Mouse (Mus musculus): ENCODE results near the gene Arhgef11. TPM values are rescaled to one million over a fixed set of nuclear protein-coding genes. Genes with fewer than 3 reads are reported as not detected.

The Arhgef11 gene
- polyA plus RNA-seq, 1 experiment from 2014 or later: 6.1 TPM

DNA sequence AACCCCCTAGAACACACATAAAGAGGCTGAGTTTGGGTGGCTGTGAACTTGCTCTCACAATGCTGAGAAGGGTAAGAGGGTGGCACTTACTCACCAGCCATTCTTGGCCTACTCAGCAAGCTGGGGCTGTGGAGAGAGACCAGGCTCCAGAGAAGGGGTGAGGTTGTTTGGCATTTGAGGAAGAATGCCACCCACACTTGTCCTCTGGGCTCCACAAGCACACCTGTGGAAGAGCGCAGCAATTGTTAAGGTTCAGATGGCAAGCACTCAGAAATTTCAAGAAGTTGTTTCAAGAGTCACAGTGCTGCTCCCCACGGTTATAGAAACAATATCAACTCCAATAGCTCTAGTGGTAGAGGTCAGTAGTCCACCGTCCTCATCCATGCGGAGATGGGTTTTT lies 1.0 kb upstream of the Arhgef11 start:
- Histone ChIP-seq H3K9ac (ENCODE audit: low read length) (no peak overlapping the region), H3K9me3 (ENCODE audit: control insufficient read depth, low read length) (no peaks in the 10 kb centered on the region), H3K4me1 (replicated peaks; ENCODE audit: control insufficient read depth, insufficient read depth) (peaks cover 4% of the 10 kb centered on the region; the same call in 1 of the 2 replicates), H3K4me2 (replicated peaks; ENCODE audit: low read depth) (no peak overlapping the region), H3K27ac (replicated peaks) (peak overlapping the region; percentile 95; the same call in 1 of the 2 replicates), H3K4me3 (ENCODE audit: low read depth, low read length) (no peak overlapping the region), H3K36me3 (ENCODE audit: control insufficient read depth, insufficient read depth, low read length) (no peaks in the 10 kb centered on the region), H3K27me3 (ENCODE audit: control insufficient read depth, insufficient read depth, low read length) (no peaks in the 10 kb centered on the region)
- ATAC-seq (ENCODE audit: low FRiP score, low TSS enrichment) (no peak), DNase-seq (ENCODE audit: low spot score) (no peak)
- 56% methylated on average over 4 of the region's 4 CpGs for WGBS
- no peak for TF ChIP-seq CTCF (IDR thresholded peaks at IDR 0.05; ENCODE audit: low read depth)
- no peak for TF ChIP-seq EP300 (optimal IDR thresholded peaks at IDR 0.05)

DNA sequence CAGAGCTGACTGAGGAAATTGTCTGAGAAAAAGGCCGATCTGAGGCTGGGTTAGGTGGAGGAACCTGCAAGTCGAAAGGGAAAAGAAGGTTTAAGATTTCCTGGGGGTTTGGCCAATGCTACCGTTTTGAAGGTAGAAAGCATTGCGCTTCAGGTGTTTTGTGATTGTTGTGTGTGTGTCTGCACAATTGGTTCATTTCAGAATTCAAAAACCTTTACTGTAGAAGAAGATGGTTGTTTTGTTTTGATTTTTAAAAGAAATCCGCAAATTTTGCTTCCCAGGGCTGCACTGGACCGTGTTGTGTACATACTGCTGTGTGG lies 412 bp downstream of the Arhgef11 start:
- H3K4me1 ChIP-seq (replicated peaks; ENCODE audit: control insufficient read depth, insufficient read depth): peaks cover 4% of the 10 kb centered on the region; the same call in 1 of the 2 replicates
- H3K4me3 ChIP-seq (ENCODE audit: low read depth, low read length): peak overlapping the region; percentile 80
- no peak for ATAC-seq (ENCODE audit: low FRiP score, low TSS enrichment)
- H3K36me3 ChIP-seq (ENCODE audit: control insufficient read depth, insufficient read depth, low read length): no peaks in the 10 kb centered on the region
- no peak for DNase-seq (ENCODE audit: low spot score)
- H3K9me3 ChIP-seq (ENCODE audit: control insufficient read depth, low read length): no peaks in the 10 kb centered on the region
- H3K27me3 ChIP-seq (ENCODE audit: control insufficient read depth, insufficient read depth, low read length): no peaks in the 10 kb centered on the region
- no peak for TF ChIP-seq EP300 (optimal IDR thresholded peaks at IDR 0.05)
- TF ChIP-seq CTCF (IDR thresholded peaks at IDR 0.05; ENCODE audit: low read depth): no peak
- peak overlapping the region; percentile 95 for H3K27ac ChIP-seq (replicated peaks)
- WGBS: 1% methylated on average over 6 of the region's 6 CpGs
- H3K9ac ChIP-seq (ENCODE audit: low read length): peak overlapping the region; percentile 93
- peak overlapping the region; percentile 89 for H3K4me2 ChIP-seq (replicated peaks; ENCODE audit: low read depth)

DNA sequence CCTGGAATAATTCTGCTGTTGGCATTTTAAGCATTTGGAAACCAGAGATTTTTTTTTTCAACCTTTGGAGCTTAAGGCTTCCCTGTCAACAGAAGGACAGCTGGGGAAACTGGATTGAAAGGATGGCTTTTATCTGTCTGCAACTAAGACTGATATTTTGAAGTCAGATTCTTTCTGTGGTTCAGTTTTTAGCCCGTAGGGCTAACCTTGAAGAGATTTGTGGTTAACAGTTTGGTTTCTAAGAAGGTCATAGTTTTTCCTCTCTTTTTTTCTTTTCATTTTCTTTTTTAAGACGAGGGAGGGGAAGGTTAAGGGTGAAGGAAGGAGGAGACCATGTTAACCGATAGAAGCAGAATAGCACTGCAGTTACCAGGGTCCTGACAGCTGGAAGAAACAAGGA lies 881 bp downstream of the Arhgef11 start:
- DNase-seq (ENCODE audit: low spot score): no peak
- peak overlapping the region; percentile 58 for H3K9ac ChIP-seq (ENCODE audit: low read length)
- H3K4me2 ChIP-seq (replicated peaks; ENCODE audit: low read depth): peak overlapping the region; percentile 89
- WGBS: 2% methylated on average over 3 of the region's 3 CpGs
- no peaks in the 10 kb centered on the region for H3K9me3 ChIP-seq (ENCODE audit: control insufficient read depth, low read length)
- H3K36me3 ChIP-seq (ENCODE audit: control insufficient read depth, insufficient read depth, low read length): no peaks in the 10 kb centered on the region
- ATAC-seq (ENCODE audit: low FRiP score, low TSS enrichment): no peak
- H3K4me1 ChIP-seq (replicated peaks; ENCODE audit: control insufficient read depth, insufficient read depth): peaks cover 4% of the 10 kb centered on the region; the same call in 1 of the 2 replicates
- peak overlapping the region; percentile 80 for H3K4me3 ChIP-seq (ENCODE audit: low read depth, low read length)
- TF ChIP-seq EP300 (optimal IDR thresholded peaks at IDR 0.05): no peak
- TF ChIP-seq CTCF (IDR thresholded peaks at IDR 0.05; ENCODE audit: low read depth): no peak
- H3K27me3 ChIP-seq (ENCODE audit: control insufficient read depth, insufficient read depth, low read length): no peaks in the 10 kb centered on the region
- H3K27ac ChIP-seq (replicated peaks): no peak overlapping the region

DNA sequence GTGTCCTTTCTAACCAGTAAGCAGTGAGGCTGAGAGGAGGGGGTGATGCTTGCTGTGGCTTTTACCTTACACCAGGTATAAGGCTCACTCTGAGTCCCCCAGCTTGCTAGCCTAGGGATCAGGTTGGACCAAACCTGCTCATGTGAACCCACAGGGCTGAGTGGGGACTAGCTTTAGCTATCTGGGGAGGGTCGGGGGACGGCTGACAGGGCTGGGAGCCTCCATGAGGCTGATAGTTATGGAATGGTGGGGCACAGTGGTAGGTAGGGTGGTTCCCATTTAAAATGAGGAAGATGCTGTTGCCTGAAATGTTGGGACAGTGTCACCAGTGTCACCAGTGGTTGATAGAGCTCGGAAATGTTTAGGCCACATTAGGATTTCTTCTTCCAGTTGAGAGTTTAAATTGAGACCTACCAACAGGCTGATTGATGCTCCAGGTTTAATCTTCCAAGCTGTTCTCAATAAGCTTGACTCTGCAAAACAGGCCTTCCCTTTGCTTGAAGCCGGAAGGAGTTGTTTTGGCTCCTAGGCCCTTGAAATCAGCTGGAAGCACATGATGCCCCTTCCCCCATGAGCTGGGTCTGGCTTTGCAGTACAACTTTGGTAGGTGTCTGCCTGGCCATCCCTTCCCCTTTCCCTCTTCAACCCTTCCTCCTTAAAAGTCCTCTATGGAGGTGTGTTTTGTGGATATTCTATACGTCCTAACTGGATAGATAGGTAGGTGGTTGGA lies 1.8 kb downstream of the Arhgef11 start:
- TF ChIP-seq CTCF (IDR thresholded peaks at IDR 0.05; ENCODE audit: low read depth) (no peak), EP300 (optimal IDR thresholded peaks at IDR 0.05) (no peak)
- Histone ChIP-seq H3K27ac (replicated peaks) (peak overlapping the region; percentile 30; the same call in 1 of the 2 replicates), H3K36me3 (ENCODE audit: control insufficient read depth, insufficient read depth, low read length) (no peaks in the 10 kb centered on the region), H3K4me2 (replicated peaks; ENCODE audit: low read depth) (peak overlapping the region; percentile 89), H3K9ac (ENCODE audit: low read length) (peak overlapping the region; percentile 58), H3K4me3 (ENCODE audit: low read depth, low read length) (peak overlapping the region; percentile 80), H3K27me3 (ENCODE audit: control insufficient read depth, insufficient read depth, low read length) (no peaks in the 10 kb centered on the region), H3K4me1 (replicated peaks; ENCODE audit: control insufficient read depth, insufficient read depth) (peaks cover 4% of the 10 kb centered on the region; the same call in 1 of the 2 replicates), H3K9me3 (ENCODE audit: control insufficient read depth, low read length) (no peaks in the 10 kb centered on the region)
- ATAC-seq (ENCODE audit: low FRiP score, low TSS enrichment) (no peak), DNase-seq (ENCODE audit: low spot score) (no peak)
- WGBS: 17% methylated on average over 5 of the region's 5 CpGs

DNA sequence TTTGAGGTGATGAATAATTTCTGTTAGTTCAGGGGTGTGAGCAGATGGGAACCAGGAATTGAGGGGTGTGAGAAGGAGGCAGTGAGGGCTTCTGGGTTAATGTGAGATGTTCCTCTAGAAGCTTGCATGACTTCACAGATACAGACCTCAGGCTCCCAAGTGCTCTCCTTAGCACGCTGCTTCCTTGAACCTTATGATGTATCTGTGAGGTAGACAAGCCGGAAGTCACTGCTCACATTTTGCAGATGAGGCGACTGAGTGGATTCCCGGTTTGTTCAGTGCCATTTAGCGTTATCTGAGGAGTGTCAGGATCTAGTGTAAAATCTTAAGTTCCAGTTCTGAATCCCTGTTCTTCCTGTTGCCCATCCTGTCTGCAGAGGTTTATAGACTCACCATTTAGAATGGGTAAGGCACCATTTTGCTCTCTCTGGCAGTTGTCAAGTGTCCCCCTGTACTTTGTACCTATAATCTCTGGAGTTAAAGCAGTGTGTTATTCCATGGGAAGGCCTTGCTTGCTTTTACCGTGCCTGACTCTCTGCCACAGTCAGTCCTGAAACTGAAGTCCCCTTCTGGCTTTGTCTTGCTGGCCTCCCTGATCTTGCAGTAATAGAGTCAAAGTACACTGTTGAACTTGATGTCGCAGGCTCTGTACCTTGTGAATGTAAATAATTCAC lies 3.0 kb downstream of the Arhgef11 start:
- no peak for DNase-seq (ENCODE audit: low spot score)
- peak overlapping the region; percentile 39 for H3K9ac ChIP-seq (ENCODE audit: low read length)
- peaks cover 4% of the 10 kb centered on the region; the same call in 1 of the 2 replicates for H3K4me1 ChIP-seq (replicated peaks; ENCODE audit: control insufficient read depth, insufficient read depth)
- no peak for ATAC-seq (ENCODE audit: low FRiP score, low TSS enrichment)
- H3K27me3 ChIP-seq (ENCODE audit: control insufficient read depth, insufficient read depth, low read length): no peaks in the 10 kb centered on the region
- H3K9me3 ChIP-seq (ENCODE audit: control insufficient read depth, low read length): no peaks in the 10 kb centered on the region
- H3K4me3 ChIP-seq (ENCODE audit: low read depth, low read length): peak overlapping the region; percentile 80
- no peaks in the 10 kb centered on the region for H3K36me3 ChIP-seq (ENCODE audit: control insufficient read depth, insufficient read depth, low read length)
- H3K27ac ChIP-seq (replicated peaks): peak overlapping the region; percentile 30; the same call in 1 of the 2 replicates
- WGBS: 29% methylated on average over 7 of the region's 7 CpGs
- TF ChIP-seq CTCF (IDR thresholded peaks at IDR 0.05; ENCODE audit: low read depth) (no peak), EP300 (optimal IDR thresholded peaks at IDR 0.05) (no peak)
- peak overlapping the region; percentile 89 for H3K4me2 ChIP-seq (replicated peaks; ENCODE audit: low read depth)

DNA sequence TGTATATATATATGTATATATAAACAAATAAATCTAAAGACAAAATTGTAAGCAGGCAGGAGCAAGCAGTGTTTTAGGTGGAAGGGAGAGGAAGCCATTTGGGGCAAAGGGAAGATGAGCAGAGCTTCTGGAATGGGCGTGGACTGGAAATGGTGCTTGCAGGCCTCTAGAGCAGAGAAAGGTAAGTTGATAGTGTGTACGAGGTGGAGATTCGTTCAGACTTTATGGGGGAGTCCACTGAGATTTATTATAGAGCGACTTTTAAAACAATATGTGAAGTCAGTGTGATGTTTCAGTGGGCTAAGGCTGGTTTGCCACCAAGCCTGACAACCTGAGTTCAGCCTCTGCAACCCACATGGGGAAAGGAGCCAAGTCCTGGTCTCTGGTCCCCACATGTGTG lies 7.5 kb downstream of the Arhgef11 start:
- H3K27me3 ChIP-seq (ENCODE audit: control insufficient read depth, insufficient read depth, low read length): no peaks in the 10 kb centered on the region
- peaks cover 2% of the 10 kb centered on the region; the same call in 1 of the 2 replicates for H3K4me1 ChIP-seq (replicated peaks; ENCODE audit: control insufficient read depth, insufficient read depth)
- no peaks in the 10 kb centered on the region for H3K9me3 ChIP-seq (ENCODE audit: control insufficient read depth, low read length)
- H3K4me2 ChIP-seq (replicated peaks; ENCODE audit: low read depth): no peak overlapping the region
- H3K27ac ChIP-seq (replicated peaks): no peak overlapping the region
- no peak overlapping the region for H3K4me3 ChIP-seq (ENCODE audit: low read depth, low read length)
- H3K36me3 ChIP-seq (ENCODE audit: control insufficient read depth, insufficient read depth, low read length): no peaks in the 10 kb centered on the region
- ATAC-seq (ENCODE audit: low FRiP score, low TSS enrichment) (no peak), DNase-seq (ENCODE audit: low spot score) (no peak)
- TF ChIP-seq EP300 (optimal IDR thresholded peaks at IDR 0.05) (no peak), CTCF (IDR thresholded peaks at IDR 0.05; ENCODE audit: low read depth) (no peak)
- WGBS: 74% methylated on average over 4 of the region's 4 CpGs
- H3K9ac ChIP-seq (ENCODE audit: low read length): no peak overlapping the region

Measured in stomach, postnatal 0 days (tissue).